Mouse (Mus musculus): ENCODE results near the gene BC052040. TPM values are rescaled to one million over a fixed set of nuclear protein-coding genes. Genes with fewer than 3 reads are reported as not detected.

Gene BC052040
- polyA plus RNA-seq, 3 experiments from 2014 or later, result 8.8 to 20.2 (median 16.7) TPM

GRCm38 (mm10) chr2:115602116-115602515 is 20.6 kb downstream of the BC052040 start:
- ATAC-seq, result no peak

- ATAC-seq, result no peak
These were observed 22.6 kb downstream of the BC052040 start for GRCm38 (mm10) chr2:115604132-115604531.

GRCm38 (mm10) chr2:115605829-115606336 is 24.4 kb downstream of the BC052040 start:
- no peak for ATAC-seq

GRCm38 (mm10) chr2:115609020-115609419 is 27.5 kb downstream of the BC052040 start:
- ATAC-seq, result no peak

GRCm38 (mm10) chr2:115610092-115610491 is 28.6 kb downstream of the BC052040 start:
- no peak for ATAC-seq

GRCm38 (mm10) chr2:115610503-115610902 is 29.0 kb downstream of the BC052040 start:
- ATAC-seq, result no peak

- ATAC-seq, result no peak
These were observed 32.5 kb downstream of the BC052040 start for GRCm38 (mm10) chr2:115613830-115614520.

GRCm38 (mm10) chr2:115628471-115628870 is 47.0 kb downstream of the BC052040 start:
- no peak for ATAC-seq

- no peak for ATAC-seq
These were observed 49.5 kb downstream of the BC052040 start for GRCm38 (mm10) chr2:115631031-115631434.

GRCm38 (mm10) chr2:115631826-115632225 is 50.3 kb downstream of the BC052040 start:
- ATAC-seq, result no peak

GRCm38 (mm10) chr2:115650203-115650602 is 68.7 kb downstream of the BC052040 start:
- ATAC-seq, result no peak

GRCm38 (mm10) chr2:115659712-115660111 is 78.2 kb downstream of the BC052040 start:
- ATAC-seq, result no peak

- no peak for ATAC-seq
These were observed 79.0 kb downstream of the BC052040 start for GRCm38 (mm10) chr2:115660213-115661120.

- ATAC-seq, result no peak
These were observed 86.0 kb downstream of the BC052040 start for GRCm38 (mm10) chr2:115667516-115667915.

- no peak for ATAC-seq
These were observed 91.6 kb downstream of the BC052040 start for GRCm38 (mm10) chr2:115673054-115673660.

GRCm38 (mm10) chr2:115678786-115679185 is 97.3 kb downstream of the BC052040 start:
- ATAC-seq, result no peak

GRCm38 (mm10) chr2:115685250-115685649 is 103.7 kb downstream of the BC052040 start:
- ATAC-seq, result no peak

GRCm38 (mm10) chr2:115687612-115688011 is 106.1 kb downstream of the BC052040 start:
- no peak for ATAC-seq

GRCm38 (mm10) chr2:115688282-115688681 is 106.8 kb downstream of the BC052040 start:
- no peak for ATAC-seq

GRCm38 (mm10) chr2:115693841-115694240 is 112.3 kb downstream of the BC052040 start:
- no peak for ATAC-seq

- no peak for ATAC-seq
These were observed 112.9 kb downstream of the BC052040 start for GRCm38 (mm10) chr2:115694386-115694785.

- no peak for ATAC-seq
These were observed 117.5 kb downstream of the BC052040 start for GRCm38 (mm10) chr2:115699032-115699431.

- ATAC-seq, result no peak
These were observed 121.1 kb downstream of the BC052040 start for GRCm38 (mm10) chr2:115702610-115703009.
